In the genomic region with DNA sequence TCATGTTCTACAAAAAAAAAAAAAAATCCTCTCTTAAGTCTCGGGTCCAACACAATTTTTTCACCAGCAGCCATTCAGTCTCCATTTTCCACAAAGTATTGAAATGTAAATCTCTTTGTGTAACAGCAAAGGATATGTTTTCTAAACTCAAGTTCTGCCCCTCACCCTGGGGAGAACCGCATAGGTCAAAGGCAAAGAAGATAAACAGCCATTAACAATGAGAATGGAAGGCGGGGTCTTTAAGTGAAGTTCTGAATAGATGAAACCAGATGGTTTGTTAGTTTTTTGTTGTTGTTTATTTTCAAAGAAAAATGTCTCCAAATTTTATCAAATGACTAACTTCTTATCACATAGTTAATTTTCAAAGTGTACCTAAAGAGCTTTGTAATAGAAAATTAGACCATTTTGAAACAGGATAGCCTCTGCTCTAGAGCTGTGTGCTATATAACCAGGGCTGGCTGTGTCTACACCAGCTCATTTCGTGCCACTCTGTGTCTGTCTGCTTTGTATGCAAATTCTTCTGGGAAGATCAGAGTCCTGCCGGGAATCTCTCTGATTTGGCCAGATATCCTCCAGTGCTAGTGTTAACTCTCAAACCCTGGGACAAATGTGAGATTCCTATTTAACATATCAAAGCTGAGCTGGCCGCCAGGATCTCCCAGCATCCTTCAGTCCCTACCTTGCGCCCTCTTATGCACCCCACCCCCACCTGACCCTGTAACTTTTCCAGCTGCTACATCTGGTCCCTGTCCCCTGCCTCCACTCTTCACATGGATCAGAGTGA, we compare ENCODE assay signal across 15 mouse cellular contexts.
A peak's percentile ranks its signal among the peaks of the same experiment; 100 is the strongest.
DNase-seq lines count a peak whose midpoint lies in the region; ATAC-seq and TF ChIP-seq lines count a peak whose summit lies in the region.
"Had no signal": no experiment of that assay in that cellular context is flagged by ENCODE, and none has a peak within 500 bp of the region (broad histone marks: within the 10 kb centered on the region; RNA-seq: fewer than 3 reads in every experiment).

No protein-coding gene starts in this region.

- intact Hi-C loops in heart, adult 2 months (cut with DNase I), result no loop called here
- intact Hi-C loops in left cerebral cortex, postnatal 10 days (cut with DNase I), result no loop called here

- no peak overlapping the region for H3K9ac ChIP-seq in heart, postnatal 0 days (replicated peaks; ENCODE audit: low read depth, low read length)
- no peak overlapping the region for H3K9ac ChIP-seq in heart, adult 2 months (ENCODE audit: low read depth, low read length)
- H3K9ac ChIP-seq in neural tube, embryonic 12.5 days, result no peak overlapping the region
- H3K9ac ChIP-seq: hindbrain, embryonic 13.5 days; kidney, embryonic 15.5 days; limb, embryonic 15.5 days; liver, embryonic 15.5 days had no signal

- WGBS in heart, postnatal 0 days, result 57% methylated on average over 7 of the region's 7 CpGs
- 65% methylated on average over 7 of the region's 7 CpGs for WGBS in heart, adult 2 months
- WGBS in neural tube, embryonic 12.5 days, result 28% methylated on average over 7 of the region's 7 CpGs

- H3K79me2 ChIP-seq in heart, adult 2 months (replicated peaks; ENCODE audit: control insufficient read depth, insufficient read depth, low read length), result no peaks in the 10 kb centered on the region

- H3K9me3 ChIP-seq in heart, postnatal 0 days (replicated peaks; ENCODE audit: control insufficient read depth, low read length), result no peaks in the 10 kb centered on the region
- H3K9me3 ChIP-seq in neural tube, embryonic 12.5 days, result no peaks in the 10 kb centered on the region
- H3K9me3 ChIP-seq: G1E; hindbrain, embryonic 13.5 days; kidney, embryonic 15.5 days; limb, embryonic 15.5 days; liver, embryonic 15.5 days had no signal

- H3K4me2 ChIP-seq in heart, postnatal 0 days (ENCODE audit: low read depth, low read length), result no peak overlapping the region
- H3K4me2 ChIP-seq in neural tube, embryonic 12.5 days (replicated peaks), result no peak overlapping the region
- H3K4me2 ChIP-seq: hindbrain, embryonic 13.5 days; kidney, embryonic 15.5 days; limb, embryonic 15.5 days; liver, embryonic 15.5 days had no signal

- H3K36me3 ChIP-seq in heart, postnatal 0 days (replicated peaks; ENCODE audit: control insufficient read depth, insufficient read depth, low read length), result no peaks in the 10 kb centered on the region
- no peaks in the 10 kb centered on the region for H3K36me3 ChIP-seq in heart, adult 2 months (ENCODE audit: control insufficient read depth, insufficient read depth, low read length)
- no peaks in the 10 kb centered on the region for H3K36me3 ChIP-seq in neural tube, embryonic 12.5 days
- H3K36me3 ChIP-seq: G1E; hindbrain, embryonic 13.5 days; kidney, embryonic 15.5 days; limb, embryonic 15.5 days; liver, embryonic 15.5 days had no signal

- DNase-seq in heart, postnatal 0 days (ENCODE audit: low spot score), result no peak
- DNase-seq in heart, adult 2 months, result no peak
- DNase-seq in neural tube, embryonic 10.5 days (ENCODE audit: extremely low spot score, low spot score), result no peak
- DNase-seq in brain, adult 2 months (ENCODE audit: low read depth, low spot score), result peak; percentile 27
- DNase-seq in layer of hippocampus, postnatal 10 days (ENCODE audit: low spot score in 2 of 2), result no peak
- no peak for DNase-seq in left cerebral cortex, postnatal 10 days (ENCODE audit: extremely low spot score in 1 of 2, low spot score in 2 of 2)
- DNase-seq: cerebellum, adult 9-10 months; gastrocnemius, adult 2 months; thymus, postnatal 14 days had no signal

- no peak overlapping the region for H3K4me3 ChIP-seq in heart, postnatal 0 days (ENCODE audit: low read depth, low read length)
- no peak overlapping the region for H3K4me3 ChIP-seq in heart, adult 2 months
- no peak overlapping the region for H3K4me3 ChIP-seq in neural tube, embryonic 12.5 days
- H3K4me3 ChIP-seq: gastrocnemius, adult 2 months; hindbrain, embryonic 13.5 days; kidney, embryonic 15.5 days; limb, embryonic 15.5 days; liver, embryonic 15.5 days had no signal

- no peak for ATAC-seq in heart, postnatal 0 days (ENCODE audit: insufficient read depth, low read depth)
- ATAC-seq in neural tube, embryonic 12.5 days (ENCODE audit: low FRiP score, low read depth), result 0 out of 2 replicates have a peak, but pooled peaks have one; percentile 9

- no peak for TF ChIP-seq CTCF in heart, postnatal 0 days (IDR thresholded peaks at IDR 0.05; ENCODE audit: low read depth)
- no peak for TF ChIP-seq CTCF in heart, adult 2 months (IDR thresholded peaks at IDR 0.05)

- no peak for TF ChIP-seq EP300 in heart, postnatal 0 days (IDR thresholded peaks at IDR 0.05; ENCODE audit: low read depth)
- no peak for TF ChIP-seq EP300 in heart, adult 2 months (IDR thresholded peaks at IDR 0.05; ENCODE audit: insufficient read depth, low read depth, low read length)

- peaks cover 18% of the 10 kb centered on the region for H3K4me1 ChIP-seq in heart, postnatal 0 days (ENCODE audit: control insufficient read depth, insufficient read depth)
- peaks cover 4% of the 10 kb centered on the region for H3K4me1 ChIP-seq in heart, adult 2 months (ENCODE audit: control insufficient read depth, insufficient read depth, low read length)
- peaks cover 14% of the 10 kb centered on the region; the same call in 1 of the 2 replicates for H3K4me1 ChIP-seq in neural tube, embryonic 12.5 days
- H3K4me1 ChIP-seq: limb, embryonic 15.5 days; liver, embryonic 15.5 days had no signal

- peak overlapping the region; percentile 80; the same call in 1 of the 2 replicates for H3K27ac ChIP-seq in heart, postnatal 0 days (ENCODE audit: low read depth)
- no peak overlapping the region for H3K27ac ChIP-seq in heart, adult 2 months
- no peak overlapping the region for H3K27ac ChIP-seq in neural tube, embryonic 12.5 days
- H3K27ac ChIP-seq: gastrocnemius, adult 2 months; hindbrain, embryonic 13.5 days; kidney, embryonic 15.5 days; limb, embryonic 15.5 days; liver, embryonic 15.5 days had no signal

- TF ChIP-seq POLR2A in heart, adult 2 months (IDR thresholded peaks at IDR 0.05; ENCODE audit: insufficient read depth, low read depth, low read length), result no peak

- no peaks in the 10 kb centered on the region for H3K27me3 ChIP-seq in heart, postnatal 0 days (ENCODE audit: control insufficient read depth, insufficient read depth, low read length)
- H3K27me3 ChIP-seq in heart, adult 2 months (ENCODE audit: control insufficient read depth, insufficient read depth, low read length), result no peaks in the 10 kb centered on the region
- no peaks in the 10 kb centered on the region for H3K27me3 ChIP-seq in neural tube, embryonic 12.5 days (replicated peaks)
- H3K27me3 ChIP-seq: hindbrain, embryonic 13.5 days; kidney, embryonic 15.5 days; limb, embryonic 15.5 days; liver, embryonic 15.5 days had no signal
